Mouse (Mus musculus) neutrophil, adult 5-6 weeks (primary cell): Measurements from ENCODE around the gene Syt13. TPM values are rescaled to one million over a fixed set of nuclear protein-coding genes. Genes with fewer than 3 reads are reported as not detected.

Experiments
- ATAC-seq: fragments of 151-379, 151-347 bp; 2 replicates; pipeline ENCODE4 v1.8.0; 2017; ENCODE audit warnings: mild to moderate bottlenecking, moderate TSS enrichment; ENCODE audit not compliant: insufficient number of reproducible peaks, poor library complexity, low FRiP score, severe bottlenecking; ENCODE audit errors: extremely low read depth
- total RNA-seq: library from RNA; stranded (forward); fragments of 200-1000 nt; gene quantifications from 2 replicates; pipeline ENCODE4 v1.2.3, GENCODE M21; 2017

Syt13 gene
- total RNA-seq, 1 experiment from 2014 or later, result not detected

DNA sequence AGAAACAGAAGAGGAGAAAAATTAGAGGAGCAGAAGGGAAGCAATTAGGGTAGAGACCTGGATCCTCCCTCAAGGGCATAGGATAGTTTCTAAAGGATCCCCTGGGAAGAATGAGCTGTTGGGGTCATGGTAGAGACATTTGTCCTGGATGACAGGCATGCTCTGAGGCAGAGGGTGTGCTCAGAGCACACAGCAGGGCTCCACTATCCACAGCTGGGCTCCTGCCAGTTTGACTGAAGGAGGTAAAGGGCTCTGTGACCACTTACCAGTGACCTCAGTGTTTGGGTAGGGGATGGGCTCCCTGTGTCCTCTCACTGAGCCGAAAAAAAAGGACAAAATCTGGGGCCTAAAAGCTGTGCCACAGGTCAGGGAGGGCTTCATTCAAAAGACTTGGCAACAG, 34.6 kb downstream of the Syt13 start:
- no peak for ATAC-seq

DNA sequence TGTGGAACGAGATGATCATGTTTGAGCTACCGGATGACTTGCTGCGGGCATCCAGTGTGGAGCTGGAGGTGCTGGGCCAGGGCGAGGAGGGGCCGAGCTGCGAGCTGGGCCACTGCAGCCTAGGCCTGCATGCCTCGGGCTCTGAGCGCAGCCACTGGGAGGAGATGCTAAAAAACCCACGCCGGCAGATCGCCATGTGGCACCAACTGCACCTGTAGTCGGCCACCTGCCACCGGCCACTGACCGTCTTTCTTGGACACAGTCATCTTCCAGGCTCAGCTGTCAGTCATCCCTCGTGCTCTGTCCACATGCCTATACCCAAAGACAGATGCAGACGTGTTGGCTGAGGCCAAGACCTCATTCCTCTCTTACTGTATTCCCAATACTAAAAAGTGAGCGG, 38.6 kb downstream of the Syt13 start:
- no peak for ATAC-seq

DNA sequence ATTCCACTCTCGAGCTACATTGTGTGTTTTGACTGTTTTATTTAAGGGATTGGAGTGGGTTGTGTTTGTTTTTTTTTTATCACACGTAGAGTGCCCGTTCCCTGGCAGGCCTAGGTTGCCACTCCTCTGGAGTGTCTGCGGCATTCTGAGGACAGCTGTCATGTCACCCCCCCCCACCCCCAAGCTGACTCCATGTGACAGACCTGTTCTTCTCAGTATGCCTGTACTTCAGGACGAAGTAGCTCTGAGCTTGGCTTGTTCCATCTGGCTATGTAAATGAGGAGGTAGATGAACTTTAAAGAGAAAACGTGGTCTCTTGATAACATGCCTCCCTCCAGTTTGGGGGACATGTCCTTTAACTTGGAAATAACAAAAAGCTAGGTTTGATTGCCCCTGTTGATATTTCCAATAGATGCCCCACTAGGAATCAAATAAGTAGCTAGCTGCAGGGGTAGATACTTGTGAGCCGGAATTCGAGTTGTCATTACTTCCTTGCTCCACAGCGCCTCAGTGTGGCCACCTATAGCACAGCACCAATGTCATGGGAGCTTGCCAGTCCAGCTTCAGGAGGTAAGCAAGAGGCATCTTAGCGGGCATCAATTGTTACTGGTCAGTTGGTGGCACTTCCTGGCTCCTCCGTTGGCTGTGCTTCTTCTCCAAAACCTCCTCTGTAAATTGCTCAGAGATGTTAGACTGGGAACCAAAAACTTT, 39.7 kb downstream of the Syt13 start:
- ATAC-seq, result no peak

DNA sequence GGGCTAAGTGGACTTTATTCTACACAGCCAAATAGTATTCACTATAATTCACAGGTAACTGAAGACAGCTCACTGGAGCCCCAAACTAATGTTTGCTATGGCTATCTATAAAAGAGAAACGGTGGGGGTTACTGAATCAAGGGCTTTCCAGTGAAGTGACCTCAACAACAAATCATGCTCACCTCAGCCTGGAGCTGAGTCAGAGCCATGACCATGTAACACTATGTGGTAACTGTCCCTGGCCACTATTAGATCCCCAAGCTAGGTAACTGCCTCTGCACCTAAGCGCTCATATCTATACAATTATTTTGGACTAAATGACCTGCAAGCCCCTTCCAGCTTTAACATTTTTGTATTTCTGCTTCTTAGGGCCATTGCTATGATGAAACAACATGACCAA, 42.0 kb downstream of the Syt13 start:
- no peak for ATAC-seq

DNA sequence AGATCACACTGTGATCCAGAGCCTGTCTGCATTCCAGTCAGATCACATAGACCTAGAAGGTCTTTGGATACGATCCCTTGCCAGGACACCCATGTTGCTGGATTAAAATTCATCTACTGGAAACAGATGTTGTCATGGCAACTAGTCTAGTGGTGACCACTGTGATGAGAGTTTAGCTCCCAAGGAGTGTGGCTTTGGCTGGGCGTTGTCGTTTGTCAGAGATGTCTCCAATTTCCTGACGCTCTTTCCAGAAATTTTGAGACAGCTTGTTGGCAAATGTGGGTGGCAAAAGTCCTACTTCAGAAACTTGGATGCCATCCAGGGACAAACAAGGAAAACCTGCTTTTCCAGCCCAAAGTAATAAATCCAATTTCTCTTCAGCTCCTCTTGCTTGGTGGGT, 43.7 kb downstream of the Syt13 start:
- no peak for ATAC-seq

DNA sequence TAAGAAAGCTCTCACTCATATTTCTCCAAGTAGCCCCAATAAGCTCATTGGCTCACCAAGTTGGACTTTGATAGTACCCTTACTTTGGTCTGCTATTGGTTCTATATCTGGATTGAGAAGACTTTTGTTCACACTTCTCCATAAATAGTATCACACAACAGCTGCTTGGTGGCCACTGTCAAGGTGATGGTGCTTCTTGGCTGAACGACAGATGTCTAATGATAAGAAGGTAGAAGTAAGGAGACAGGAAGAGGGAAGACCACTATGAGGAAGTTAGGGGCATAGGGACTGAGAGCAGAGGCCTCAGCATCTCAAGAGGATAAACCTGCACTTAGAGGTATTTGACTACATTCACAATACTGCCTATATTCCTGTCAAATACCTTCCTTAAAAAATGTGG, 49.4 kb downstream of the Syt13 start:
- ATAC-seq, result no peak

DNA sequence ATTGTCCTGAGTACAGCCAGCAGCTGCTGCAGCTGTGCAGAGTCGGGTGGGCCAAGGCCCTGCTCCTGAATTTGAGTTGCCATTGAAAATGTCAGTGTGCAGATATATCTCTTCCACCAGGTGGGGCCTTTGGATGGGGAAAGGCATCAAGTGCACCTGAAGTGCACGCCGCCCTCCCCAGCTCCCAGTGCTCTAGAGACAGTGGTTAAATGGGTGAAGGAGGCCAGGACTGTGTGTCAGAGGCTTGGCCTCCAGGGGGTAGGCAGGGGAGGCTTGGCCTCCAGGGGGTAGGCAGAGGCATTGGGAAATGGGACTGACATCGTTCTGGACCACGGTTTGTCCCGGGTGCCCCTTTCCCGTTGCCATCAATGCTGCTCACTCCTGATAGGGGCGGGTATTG, 51.4 kb downstream of the Syt13 start:
- ATAC-seq, result no peak

DNA sequence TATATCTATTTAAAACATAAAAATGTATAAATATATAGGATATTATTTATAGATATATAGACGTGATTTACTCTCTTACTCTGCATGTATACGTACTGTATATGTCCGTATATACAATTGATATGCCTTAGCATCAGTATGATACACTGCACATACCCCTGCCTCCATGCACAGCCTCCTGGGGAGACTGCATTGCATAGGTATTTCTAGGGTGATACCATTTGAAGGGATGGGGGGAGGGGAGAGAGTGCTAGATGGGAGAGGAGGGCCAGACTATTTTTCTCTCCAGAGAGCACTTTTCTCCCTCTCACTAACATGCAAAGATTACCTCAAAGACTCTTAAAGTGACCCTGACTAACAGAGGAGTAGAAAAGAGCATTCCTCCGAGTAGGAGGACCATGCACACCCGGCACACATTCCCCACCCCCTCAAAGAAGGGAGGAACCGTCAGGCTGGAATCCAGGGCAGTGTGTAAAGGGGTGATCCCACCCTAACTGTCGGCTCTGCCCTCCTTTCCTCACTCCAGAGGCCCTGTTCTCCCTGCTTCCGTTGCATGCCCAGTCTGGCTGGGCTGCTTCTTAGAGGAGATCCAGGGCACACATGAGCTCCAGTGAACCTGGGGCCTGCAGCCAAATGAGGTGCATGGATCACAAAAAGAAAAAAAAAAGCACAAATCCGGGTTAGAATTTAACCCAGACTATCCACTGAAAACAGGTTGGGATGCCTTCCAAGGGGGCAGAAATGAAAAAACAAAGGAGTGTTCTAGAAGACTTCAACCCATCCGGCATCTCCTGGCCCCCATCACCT, 52.3 kb downstream of the Syt13 start:
- no peak for ATAC-seq

DNA sequence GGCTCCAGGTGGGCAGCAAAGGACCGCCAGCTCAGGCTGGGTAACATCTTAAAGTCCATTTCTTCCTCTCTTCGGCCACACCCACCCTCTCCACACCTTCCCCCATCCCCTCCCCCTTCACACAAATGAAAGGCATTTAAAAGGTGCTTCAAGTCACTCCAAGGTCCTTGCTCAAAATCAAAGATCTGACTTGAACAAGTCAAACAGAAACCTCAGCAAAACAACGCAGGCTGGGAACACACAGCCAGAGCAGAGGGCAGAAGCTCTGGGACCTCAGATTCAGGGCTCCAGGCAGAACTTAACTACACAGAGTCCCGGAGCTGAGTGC, 52.9 kb downstream of the Syt13 start:
- ATAC-seq, result no peak

DNA sequence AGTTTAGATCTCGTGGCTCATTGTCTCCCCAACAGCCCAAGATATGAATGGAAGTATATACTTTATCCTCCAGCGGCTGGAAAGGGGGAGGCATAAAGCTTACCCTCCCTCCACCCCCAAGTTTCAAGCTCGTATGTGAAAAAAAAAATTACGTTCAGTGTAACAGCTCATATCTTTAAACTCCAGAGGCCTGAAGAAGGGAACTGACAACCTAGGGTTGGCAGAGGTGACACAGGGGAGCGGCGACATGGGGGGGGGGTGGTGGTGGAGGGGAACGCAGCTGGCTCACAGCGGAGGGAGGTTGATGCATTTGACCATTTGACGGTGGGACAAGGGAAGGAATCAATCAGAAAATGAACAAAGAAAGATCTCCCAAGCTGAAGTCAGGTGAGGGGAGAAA, 56.2 kb downstream of the Syt13 start:
- no peak for ATAC-seq

DNA sequence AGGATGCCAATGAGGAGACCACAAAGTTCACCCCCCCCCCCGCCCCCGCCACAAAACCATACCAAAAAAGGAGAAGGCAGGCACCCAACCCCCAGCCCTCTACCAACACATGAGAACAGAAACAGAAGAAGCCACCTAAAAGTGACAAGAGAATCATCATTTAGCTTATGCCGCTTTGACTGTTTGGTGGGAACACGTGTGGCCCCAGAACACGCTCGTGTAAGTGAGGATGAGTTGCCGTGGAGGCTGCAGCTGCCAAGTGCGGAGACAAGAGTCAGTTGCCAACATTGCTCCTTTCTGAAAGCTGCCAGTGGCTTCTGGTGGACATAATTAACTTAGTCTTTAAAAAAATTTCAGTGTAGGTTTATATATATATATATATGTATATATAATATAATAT, 56.6 kb downstream of the Syt13 start:
- no peak for ATAC-seq

DNA sequence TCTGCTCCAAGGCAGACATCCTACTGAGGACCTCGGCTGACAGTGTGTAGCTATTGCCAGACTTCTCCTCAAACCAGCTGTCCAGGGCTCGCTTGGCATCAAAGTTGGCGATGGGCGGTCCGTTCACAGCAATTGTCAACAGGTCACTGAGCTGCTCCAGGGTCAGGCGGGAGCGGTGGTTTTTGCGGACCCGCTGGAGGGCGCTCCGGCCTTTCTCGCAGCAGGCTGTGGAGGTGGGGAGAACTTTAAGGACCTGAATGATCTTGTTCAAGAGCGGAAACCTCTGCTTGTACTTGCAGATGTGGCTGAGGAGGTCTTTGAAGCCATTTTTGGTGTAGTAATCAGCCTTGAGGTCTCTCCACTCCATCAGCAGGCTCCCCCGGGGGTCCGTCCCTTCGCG, 57.2 kb downstream of the Syt13 start:
- ATAC-seq, result no peak

DNA sequence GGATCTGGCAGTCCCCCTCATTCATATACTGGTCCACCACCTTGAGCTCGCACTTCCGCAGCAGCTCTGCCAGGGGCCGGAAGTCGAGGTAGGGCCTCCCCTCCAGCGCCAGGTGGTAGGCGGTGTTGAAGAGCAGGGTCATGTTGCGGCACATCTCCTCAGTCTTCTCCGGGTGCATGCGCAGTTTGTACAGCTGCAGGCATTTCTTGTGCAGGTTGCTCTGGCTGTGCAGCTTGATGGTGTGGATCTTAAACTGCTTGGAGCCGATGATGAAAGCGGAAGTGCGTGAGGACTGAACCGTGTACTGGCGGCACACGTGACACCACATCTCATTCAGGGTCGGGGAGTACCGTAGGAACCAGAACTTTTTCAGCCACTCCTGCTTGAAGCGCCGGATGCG, 58.7 kb downstream of the Syt13 start:
- no peak for ATAC-seq

DNA sequence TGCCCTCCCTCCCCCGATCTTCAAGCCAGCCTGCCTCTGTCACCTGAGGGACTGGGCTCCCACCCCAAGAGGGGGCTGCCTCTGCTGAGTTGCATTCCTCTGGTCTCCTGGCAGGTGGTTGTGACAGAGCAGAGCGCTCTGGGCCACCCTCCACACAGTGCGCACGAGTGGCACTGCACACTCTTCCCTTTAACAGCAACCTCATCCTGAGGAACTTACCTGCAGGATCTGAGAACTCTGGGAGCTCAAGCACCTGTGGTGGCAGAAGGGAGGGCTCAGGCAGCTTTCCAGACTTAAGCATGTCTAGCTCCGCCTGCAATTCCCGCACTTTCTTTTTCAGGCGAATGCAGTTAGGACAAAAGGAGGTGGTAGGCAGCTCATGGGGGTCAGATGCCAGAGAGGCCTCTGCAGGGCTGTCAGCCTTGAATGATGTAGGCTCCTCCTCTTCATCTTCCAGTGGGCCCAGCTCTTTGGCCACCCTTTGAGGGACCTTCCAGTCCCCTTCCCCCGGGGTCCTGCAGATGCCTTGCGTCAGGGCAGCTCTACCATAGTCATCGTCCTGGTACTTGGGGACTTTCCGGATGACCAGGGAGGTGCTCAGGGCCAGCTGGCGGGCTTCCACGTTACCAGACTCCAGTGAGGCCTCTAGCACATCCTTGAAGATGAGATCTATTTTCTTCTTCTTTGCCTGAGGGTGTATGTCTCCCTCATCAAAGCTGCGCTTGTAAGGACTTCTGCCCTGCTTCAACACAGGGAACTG, 60.3 kb downstream of the Syt13 start:
- no peak for ATAC-seq

DNA sequence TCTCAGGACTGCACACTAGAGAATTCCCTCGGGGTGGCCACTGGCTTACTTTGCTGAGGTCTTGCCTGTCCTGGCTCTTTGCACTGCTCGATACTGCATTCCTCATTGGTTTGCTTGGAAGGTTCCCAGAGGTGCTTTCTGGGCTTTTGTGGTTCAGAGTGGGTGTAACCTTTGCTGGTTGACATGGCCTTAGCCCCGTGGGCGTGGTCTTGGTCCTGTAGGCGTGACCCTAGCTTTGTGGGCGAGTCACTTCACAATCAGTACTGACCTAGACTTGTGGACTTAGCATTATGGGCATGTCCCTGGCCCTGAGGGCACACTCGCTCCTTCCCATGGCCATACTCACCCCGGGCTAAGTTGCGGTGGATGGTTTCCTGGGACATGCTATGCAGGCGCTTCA, 65.3 kb downstream of the Syt13 start:
- no peak for ATAC-seq

DNA sequence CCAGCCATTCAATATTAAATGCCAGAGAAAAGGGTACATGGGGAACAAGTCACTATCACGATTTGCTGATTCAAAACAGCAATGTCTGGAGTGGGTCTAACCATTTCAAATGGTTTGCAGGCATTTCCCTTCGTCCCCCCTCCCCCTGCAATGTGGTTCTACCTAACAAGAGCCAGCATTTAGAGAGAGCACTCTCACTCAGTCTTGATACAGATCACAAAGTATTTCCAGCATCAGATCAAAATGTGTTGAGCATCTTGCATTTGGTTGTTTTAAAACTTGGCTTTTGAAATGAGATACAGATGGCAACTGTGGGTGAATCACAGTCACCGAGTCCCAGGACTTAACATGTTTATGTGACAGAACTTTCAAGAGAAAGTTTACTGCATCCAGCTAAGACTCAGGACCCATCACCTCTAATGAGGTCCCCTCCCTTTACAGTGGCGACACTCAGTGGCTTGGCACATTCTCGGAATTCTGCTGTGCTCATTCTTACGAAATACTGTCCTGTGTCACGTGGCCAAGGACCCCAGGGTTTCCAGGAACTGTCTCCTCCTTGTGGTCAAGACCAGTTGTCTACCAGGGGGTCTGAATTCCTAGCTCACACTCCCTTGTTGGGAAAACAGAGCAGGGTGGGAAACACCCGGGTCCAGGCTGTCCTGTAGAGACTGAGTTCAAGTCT, 67.8 kb downstream of the Syt13 start:
- no peak for ATAC-seq

DNA sequence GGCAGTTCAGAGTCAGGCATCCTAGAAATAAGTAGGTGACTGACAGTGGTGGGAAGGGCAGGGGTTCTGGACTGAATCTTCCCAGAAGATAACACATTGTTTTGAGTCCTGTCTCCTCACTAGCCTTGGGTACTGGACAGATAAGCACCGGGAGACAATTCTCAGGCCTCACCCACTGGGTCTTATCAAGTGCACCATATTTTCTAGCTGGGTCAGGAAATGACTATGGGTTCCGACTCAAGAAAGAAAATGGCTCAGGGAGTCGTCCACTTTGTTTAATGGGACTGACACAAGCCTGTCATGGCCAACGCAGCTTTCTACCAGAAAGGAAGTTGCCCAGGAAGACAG, 68.3 kb downstream of the Syt13 start:
- no peak for ATAC-seq

DNA sequence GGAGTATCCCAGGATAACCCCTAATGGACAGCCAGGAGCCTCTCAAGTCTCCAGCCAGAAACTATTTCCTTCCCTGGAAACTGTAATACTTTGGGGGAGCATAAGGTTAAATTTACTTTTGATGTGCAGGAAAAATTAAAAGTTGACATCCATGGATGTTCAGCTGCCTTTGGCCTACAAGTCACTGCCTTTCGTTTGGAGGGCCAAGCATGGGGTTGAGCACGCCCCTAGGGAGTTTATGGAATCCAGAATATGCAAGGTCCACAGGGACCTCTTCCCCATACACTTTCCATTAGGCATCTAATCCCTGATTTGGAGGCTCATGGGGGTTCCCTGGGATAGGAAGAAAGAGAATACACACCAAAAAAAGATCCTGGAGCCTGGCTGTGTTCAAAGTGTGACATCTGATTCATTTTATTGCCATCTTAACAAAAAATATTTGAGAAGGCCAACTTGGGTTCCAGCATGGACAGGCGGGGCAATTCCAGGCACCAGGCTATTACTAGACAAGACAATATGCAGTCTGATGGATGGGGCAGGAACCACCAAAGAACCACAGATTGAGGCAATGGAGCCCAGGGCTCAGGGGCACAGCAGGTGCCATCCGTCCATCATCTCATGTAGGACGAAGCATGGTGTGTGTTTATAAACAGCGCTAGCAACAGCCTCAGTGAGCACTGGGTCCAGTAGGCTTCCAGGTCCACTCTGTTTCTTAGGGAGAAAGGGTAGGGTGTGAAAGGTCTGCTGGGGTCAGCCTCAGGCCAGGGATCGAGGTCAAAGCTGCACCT, 69.6 kb downstream of the Syt13 start:
- ATAC-seq, result no peak

DNA sequence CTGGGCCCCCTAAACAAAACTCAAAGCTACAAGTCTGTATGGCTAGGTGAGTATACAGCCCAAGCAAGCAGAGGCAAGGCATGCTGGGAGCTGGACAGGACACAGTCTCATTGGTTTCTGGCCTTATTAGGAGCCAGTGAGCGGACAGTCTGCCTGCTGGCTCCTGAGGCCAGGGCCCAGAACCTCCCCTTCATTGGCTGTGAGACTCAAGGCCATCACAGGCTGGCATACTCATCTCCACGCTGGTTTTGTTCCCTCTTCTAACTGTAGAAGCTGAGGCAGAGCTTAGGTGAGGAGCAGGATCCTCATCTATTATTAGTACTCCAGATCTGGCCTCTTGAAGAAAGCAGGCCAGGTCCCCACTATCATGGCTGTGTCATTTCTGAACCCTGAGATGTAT, 70.3 kb downstream of the Syt13 start:
- no peak for ATAC-seq
